Mouse (Mus musculus): ENCODE results near the gene Arpp21. TPM values are rescaled to one million over a fixed set of nuclear protein-coding genes. Genes with fewer than 3 reads are reported as not detected.
A peak's percentile ranks its signal among the peaks of the same experiment; 100 is the strongest.

The Arpp21 gene
- polyA plus RNA-seq, 1 experiment from 2014 or later = 54.5 TPM

DNA sequence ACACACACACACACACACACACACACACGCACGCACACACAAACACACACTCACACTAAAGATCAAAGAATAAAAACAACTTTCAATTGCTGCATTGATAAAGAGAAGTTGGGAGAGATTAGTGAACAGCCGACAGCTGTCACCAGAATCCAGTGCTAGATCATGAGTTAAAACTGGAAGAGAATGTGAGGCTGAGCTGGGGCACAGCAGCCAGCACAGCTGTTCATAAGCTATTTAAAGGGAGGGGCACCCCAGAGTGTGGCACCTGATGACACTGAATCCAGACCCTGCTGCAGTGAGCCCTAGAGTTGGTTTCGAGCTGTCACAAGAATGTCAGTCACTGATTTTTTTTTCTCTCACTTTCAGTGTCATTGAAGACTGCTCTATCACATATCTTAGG, 14.0 kb upstream of the Arpp21 start:
- Histone ChIP-seq H3K4me2 (no peak overlapping the region), H3K27me3 (no peaks in the 10 kb centered on the region), H3K4me1 (replicated peaks) (no peaks in the 10 kb centered on the region), H3K36me3 (no peaks in the 10 kb centered on the region), H3K9ac (no peak overlapping the region), H3K4me3 (no peak overlapping the region), H3K27ac (replicated peaks) (no peak overlapping the region), H3K9me3 (no peaks in the 10 kb centered on the region)
- 89% methylated on average over 4 of the region's 4 CpGs for WGBS
- ATAC-seq (ENCODE audit: low FRiP score, low read depth) = no peak

DNA sequence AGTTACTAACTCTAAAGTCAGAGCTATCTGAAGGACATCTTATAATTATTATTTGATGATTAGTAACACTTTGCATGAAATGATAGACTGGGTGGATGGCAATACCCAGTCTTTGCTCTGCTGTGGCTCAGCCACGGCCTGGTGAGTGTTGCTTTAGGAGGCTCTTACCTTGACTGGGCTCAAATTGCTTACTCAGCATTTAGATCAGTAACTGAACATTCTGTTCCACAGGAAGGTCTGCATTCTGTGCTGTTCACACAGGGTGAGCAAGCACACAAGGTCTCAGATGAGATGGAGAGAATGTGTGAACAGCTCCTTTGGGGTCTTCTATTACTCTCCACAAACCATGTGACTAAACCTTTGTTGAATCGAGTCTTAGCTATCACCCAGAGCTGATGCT, 11.4 kb upstream of the Arpp21 start:
- no peaks in the 10 kb centered on the region for H3K9me3 ChIP-seq
- no peak for ATAC-seq (ENCODE audit: low FRiP score, low read depth)
- no peak overlapping the region for H3K27ac ChIP-seq (replicated peaks)
- no peaks in the 10 kb centered on the region for H3K4me1 ChIP-seq (replicated peaks)
- H3K9ac ChIP-seq = no peak overlapping the region
- H3K4me3 ChIP-seq = no peak overlapping the region
- 79% methylated on average over 2 of the region's 2 CpGs for WGBS
- no peaks in the 10 kb centered on the region for H3K27me3 ChIP-seq
- no peak overlapping the region for H3K4me2 ChIP-seq
- H3K36me3 ChIP-seq = no peaks in the 10 kb centered on the region

GRCm38 (mm10) chr9:112238168-112238567, 2.4 kb upstream of the Arpp21 start:
- no peaks in the 10 kb centered on the region for H3K36me3 ChIP-seq
- no peak overlapping the region for H3K4me3 ChIP-seq
- no peak overlapping the region for H3K4me2 ChIP-seq
- H3K4me1 ChIP-seq (replicated peaks) = peaks cover 6% of the 10 kb centered on the region; the same call in 1 of the 2 replicates
- H3K27me3 ChIP-seq = no peaks in the 10 kb centered on the region
- H3K27ac ChIP-seq (replicated peaks) = no peak overlapping the region
- no peaks in the 10 kb centered on the region for H3K9me3 ChIP-seq
- no peak overlapping the region for H3K9ac ChIP-seq
- no peak for ATAC-seq (ENCODE audit: low FRiP score, low read depth)
- WGBS = 76% methylated on average over 9 of the region's 9 CpGs

DNA sequence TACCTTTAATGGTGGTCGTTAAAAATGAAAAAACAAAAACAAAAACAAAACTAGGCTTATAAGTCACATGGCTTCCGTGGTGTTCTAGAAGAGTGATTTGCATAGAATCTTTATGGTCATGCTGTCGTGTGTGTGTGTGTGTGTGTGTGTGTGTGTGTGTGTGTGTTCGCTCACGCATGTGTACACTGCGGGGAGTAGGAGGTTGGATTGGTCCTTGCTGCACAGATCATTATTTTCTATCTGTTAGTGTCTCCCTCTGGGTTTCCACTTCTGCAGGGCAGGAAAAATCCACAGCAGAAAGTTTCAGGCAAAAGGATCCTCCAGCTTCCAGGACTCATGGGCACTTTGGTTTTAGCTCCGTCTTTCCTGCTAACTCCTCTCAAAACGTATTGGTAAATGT, 813 bp upstream of the Arpp21 start:
- Histone ChIP-seq H3K36me3 (no peaks in the 10 kb centered on the region), H3K4me2 (peak overlapping the region; percentile 72)

DNA sequence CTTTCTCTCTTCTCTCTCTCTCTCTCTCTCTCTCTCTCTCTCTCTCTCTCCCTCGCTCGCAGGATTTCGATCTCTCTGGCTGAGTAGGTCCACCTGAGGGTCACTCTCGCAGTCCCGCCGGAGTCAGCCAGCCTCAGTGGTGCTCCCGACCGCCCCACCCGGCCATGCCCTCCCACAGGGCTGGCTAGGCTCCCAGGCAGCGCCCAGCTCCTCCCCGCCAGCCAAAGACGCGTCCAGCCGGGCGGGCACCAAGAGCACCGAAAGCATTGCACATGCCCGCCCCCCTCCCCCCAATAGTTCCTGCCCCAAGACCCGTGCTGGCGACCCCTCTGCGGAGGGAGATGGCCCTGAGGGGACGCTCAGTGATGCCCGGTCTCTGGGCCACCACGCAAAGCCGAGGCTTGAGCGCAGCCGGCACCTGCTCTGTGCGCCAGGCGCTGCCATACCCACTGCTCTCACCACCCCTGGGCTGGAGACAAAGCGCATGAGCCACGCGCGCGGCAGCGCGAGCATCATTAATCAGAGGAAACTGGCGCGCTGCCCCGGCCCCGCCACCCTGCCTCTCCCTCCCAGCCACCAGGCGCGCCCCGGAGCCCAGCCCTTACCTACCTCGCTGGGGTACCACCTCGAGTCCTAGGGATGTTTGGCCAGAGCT, 570 bp downstream of the Arpp21 start:
- peak; percentile 90 for ATAC-seq (ENCODE audit: low FRiP score, low read depth)

More for the DNA sequence above, 813 bp upstream of the Arpp21 start:
- H3K4me1 ChIP-seq (replicated peaks) = peaks cover 6% of the 10 kb centered on the region; the same call in 1 of the 2 replicates
- no peak overlapping the region for H3K9ac ChIP-seq
- H3K27me3 ChIP-seq = no peaks in the 10 kb centered on the region
- no peak overlapping the region for H3K27ac ChIP-seq (replicated peaks)
- no peak overlapping the region for H3K4me3 ChIP-seq
- no peak for ATAC-seq (ENCODE audit: low FRiP score, low read depth)
- no peaks in the 10 kb centered on the region for H3K9me3 ChIP-seq
- 77% methylated on average over 8 of the region's 8 CpGs for WGBS

DNA sequence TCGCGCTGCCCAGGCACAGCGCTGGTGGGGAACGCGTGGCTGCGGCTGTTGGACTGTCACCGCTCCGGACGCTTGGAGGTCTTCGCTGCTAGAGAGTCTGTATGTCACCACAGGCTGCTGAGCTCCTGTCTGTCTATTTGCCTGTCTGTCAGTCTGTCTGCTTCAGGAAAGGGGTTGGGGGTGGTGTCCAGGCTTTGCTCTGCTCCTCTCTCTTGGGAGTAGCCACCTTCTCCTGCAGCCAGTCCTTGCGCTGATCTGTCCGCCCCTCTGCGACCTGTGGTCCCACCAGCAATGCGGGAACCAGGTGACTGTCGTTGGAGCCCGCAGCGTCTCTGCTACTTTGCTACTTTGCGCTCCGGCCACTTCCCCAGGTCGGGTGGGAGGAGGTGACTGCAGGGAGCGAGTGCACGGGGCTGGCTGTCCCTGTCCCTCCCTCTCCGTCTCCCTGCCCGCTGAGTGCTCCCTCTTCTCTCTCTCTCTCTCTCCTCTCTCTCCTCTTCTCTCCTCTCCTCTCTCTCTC, 1.2 kb downstream of the Arpp21 start:
- no peaks in the 10 kb centered on the region for H3K9me3 ChIP-seq
- peak overlapping the region; percentile 72 for H3K4me2 ChIP-seq
- peaks cover 6% of the 10 kb centered on the region; the same call in 1 of the 2 replicates for H3K4me1 ChIP-seq (replicated peaks)
- H3K27me3 ChIP-seq = no peaks in the 10 kb centered on the region
- H3K27ac ChIP-seq (replicated peaks) = peak overlapping the region; percentile 92
- peak overlapping the region; percentile 86 for H3K9ac ChIP-seq
- peak overlapping the region; percentile 60 for H3K4me3 ChIP-seq
- peak; percentile 62 for ATAC-seq (ENCODE audit: low FRiP score, low read depth)
- no peaks in the 10 kb centered on the region for H3K36me3 ChIP-seq
- WGBS = under 1% methylated on average over 22 of the region's 24 CpGs

More for the DNA sequence above, 570 bp downstream of the Arpp21 start:
- Histone ChIP-seq H3K4me2 (peak overlapping the region; percentile 72), H3K4me3 (peak overlapping the region; percentile 60), H3K9me3 (no peaks in the 10 kb centered on the region), H3K27me3 (no peaks in the 10 kb centered on the region), H3K27ac (replicated peaks) (peak overlapping the region; percentile 92), H3K4me1 (replicated peaks) (peaks cover 6% of the 10 kb centered on the region; the same call in 1 of the 2 replicates), H3K9ac (peak overlapping the region; percentile 86), H3K36me3 (no peaks in the 10 kb centered on the region)
- whole genome bisulfite sequencing = under 1% methylated on average over 44 of the region's 44 CpGs

GRCm38 (mm10) chr9:112233822-112234504, 1.8 kb downstream of the Arpp21 start:
- Histone ChIP-seq H3K9ac (peak overlapping the region; percentile 86), H3K27me3 (no peaks in the 10 kb centered on the region), H3K9me3 (no peaks in the 10 kb centered on the region), H3K36me3 (no peaks in the 10 kb centered on the region), H3K4me1 (replicated peaks) (peaks cover 6% of the 10 kb centered on the region; the same call in 1 of the 2 replicates), H3K27ac (replicated peaks) (peak overlapping the region; percentile 92), H3K4me3 (peak overlapping the region; percentile 60), H3K4me2 (peak overlapping the region; percentile 72)
- no peak for ATAC-seq (ENCODE audit: low FRiP score, low read depth)
- 13% methylated on average over 12 of the region's 12 CpGs for WGBS

DNA sequence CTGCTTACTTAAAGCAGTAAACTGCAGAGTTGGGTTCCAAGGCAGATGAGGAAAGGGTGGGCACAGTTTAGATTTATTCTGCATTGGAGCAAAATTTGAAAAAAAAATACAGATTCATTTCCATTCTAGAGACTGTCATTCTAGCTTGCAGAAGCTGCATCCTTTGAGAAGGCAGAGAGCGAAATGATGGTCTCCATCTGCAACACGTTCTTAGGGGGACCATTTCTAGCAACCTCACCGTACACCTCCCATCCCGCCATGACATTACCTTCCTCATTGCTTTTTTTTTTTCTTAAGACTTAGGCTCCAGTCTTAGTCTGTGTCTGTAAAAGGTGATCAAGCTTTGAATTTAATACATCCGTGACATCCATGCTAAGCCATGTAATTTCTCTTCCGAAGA, 2.4 kb downstream of the Arpp21 start:
- Histone ChIP-seq H3K36me3 (no peaks in the 10 kb centered on the region), H3K27me3 (no peaks in the 10 kb centered on the region), H3K9me3 (no peaks in the 10 kb centered on the region), H3K4me2 (peak overlapping the region; percentile 72), H3K4me3 (peak overlapping the region; percentile 60), H3K4me1 (replicated peaks) (peaks cover 6% of the 10 kb centered on the region; the same call in 1 of the 2 replicates), H3K27ac (replicated peaks) (peak overlapping the region; percentile 92), H3K9ac (peak overlapping the region; percentile 86)
- ATAC-seq (ENCODE audit: low FRiP score, low read depth) = no peak
- WGBS = 38% methylated on average over 6 of the region's 6 CpGs

- no peaks in the 10 kb centered on the region for H3K27me3 ChIP-seq
- H3K4me1 ChIP-seq (replicated peaks) = peaks cover 6% of the 10 kb centered on the region; the same call in 1 of the 2 replicates
- H3K4me2 ChIP-seq = peak overlapping the region; percentile 72
- peak overlapping the region; percentile 86 for H3K9ac ChIP-seq
- ATAC-seq (ENCODE audit: low FRiP score, low read depth) = no peak
- H3K27ac ChIP-seq (replicated peaks) = peak overlapping the region; percentile 92
- WGBS = 45% methylated on average over 8 of the region's 8 CpGs
- H3K9me3 ChIP-seq = no peaks in the 10 kb centered on the region
- peak overlapping the region; percentile 60 for H3K4me3 ChIP-seq
- H3K36me3 ChIP-seq = no peaks in the 10 kb centered on the region
These were observed 3.7 kb downstream of the Arpp21 start for GRCm38 (mm10) chr9:112231935-112232575.

- ATAC-seq (ENCODE audit: low FRiP score, low read depth) = no peak
- Histone ChIP-seq H3K4me3 (peak overlapping the region; percentile 60), H3K9me3 (no peaks in the 10 kb centered on the region), H3K36me3 (no peaks in the 10 kb centered on the region), H3K27me3 (no peaks in the 10 kb centered on the region), H3K9ac (peak overlapping the region; percentile 86), H3K4me2 (peak overlapping the region; percentile 72), H3K27ac (replicated peaks) (peak overlapping the region; percentile 92), H3K4me1 (replicated peaks) (peaks cover 6% of the 10 kb centered on the region; the same call in 1 of the 2 replicates)
- WGBS = 66% methylated on average over 5 of the region's 5 CpGs
These were observed 4.4 kb downstream of the Arpp21 start for GRCm38 (mm10) chr9:112231383-112231782.

GRCm38 (mm10) chr9:112230716-112231361, 4.9 kb downstream of the Arpp21 start:
- Histone ChIP-seq H3K36me3 (no peaks in the 10 kb centered on the region), H3K27ac (replicated peaks) (peak overlapping the region; percentile 92; the same call in 1 of the 2 replicates), H3K27me3 (no peaks in the 10 kb centered on the region), H3K4me1 (replicated peaks) (0 out of 2 replicates have a peak, but pooled peaks cover 3% of the 10 kb centered on the region), H3K9ac (peak overlapping the region; percentile 86), H3K4me2 (peak overlapping the region; percentile 72), H3K9me3 (no peaks in the 10 kb centered on the region), H3K4me3 (peak overlapping the region; percentile 60)
- ATAC-seq (ENCODE audit: low FRiP score, low read depth) = no peak
- WGBS = 75% methylated on average over 4 of the region's 4 CpGs
